Mouse (Mus musculus): ENCODE measurements around the gene Tnrc18.

Tnrc18 gene

GRCm38 (mm10) chr5:142692248-142692647 is 125.2 kb downstream of the Tnrc18 start, which contains the start of gene Slc29a4:
Gene Slc29a4 (plus strand): TSS chr5:142692512.
- no peak for DNase-seq (ENCODE audit: low spot score)

DNA sequence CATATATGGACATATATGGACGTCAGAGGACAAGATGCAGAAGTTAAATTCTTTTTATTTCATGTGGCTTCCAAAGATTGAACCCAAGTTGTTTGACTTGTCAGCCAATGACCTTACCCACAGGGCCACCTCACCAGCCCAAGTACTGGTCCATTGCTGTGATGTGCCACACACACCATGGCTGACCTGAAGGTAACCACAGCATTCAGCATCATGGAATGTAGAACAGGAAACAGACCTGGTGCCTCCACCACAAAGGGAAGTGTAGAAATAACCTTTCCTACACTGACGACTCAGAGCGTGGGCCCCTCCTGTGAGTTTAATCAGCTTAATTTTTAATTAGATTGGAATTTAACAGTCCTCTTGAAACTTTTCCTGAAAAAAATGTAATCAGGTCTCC is 127.1 kb downstream of the Tnrc18 start:
- no peak for DNase-seq (ENCODE audit: low spot score)

DNA sequence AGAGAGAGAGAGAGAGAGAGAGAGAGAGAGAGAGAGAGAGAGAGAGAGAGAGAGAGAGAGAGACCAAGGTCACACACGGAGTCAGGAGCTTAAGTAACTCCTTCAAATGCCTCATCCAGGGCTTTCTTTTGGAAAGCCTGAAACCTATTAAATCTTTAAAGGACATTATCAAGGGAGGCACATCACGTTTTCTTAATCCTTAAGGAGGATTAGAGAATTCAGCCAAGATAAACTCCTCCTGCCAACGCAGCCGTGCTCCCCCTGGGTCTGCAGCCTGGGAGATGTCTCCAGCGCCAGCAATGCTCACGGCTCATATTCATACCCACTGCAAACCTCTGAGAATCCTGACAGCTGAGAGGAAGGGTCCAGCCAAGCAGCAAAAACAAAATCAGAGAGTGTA is 128.6 kb downstream of the Tnrc18 start:
- DNase-seq (ENCODE audit: low spot score): no peak

GRCm38 (mm10) chr5:142682529-142682928 is 134.9 kb downstream of the Tnrc18 start:
- no peak for DNase-seq (ENCODE audit: low spot score)

GRCm38 (mm10) chr5:142681911-142682310 is 135.6 kb downstream of the Tnrc18 start:
- DNase-seq (ENCODE audit: low spot score): no peak

DNA sequence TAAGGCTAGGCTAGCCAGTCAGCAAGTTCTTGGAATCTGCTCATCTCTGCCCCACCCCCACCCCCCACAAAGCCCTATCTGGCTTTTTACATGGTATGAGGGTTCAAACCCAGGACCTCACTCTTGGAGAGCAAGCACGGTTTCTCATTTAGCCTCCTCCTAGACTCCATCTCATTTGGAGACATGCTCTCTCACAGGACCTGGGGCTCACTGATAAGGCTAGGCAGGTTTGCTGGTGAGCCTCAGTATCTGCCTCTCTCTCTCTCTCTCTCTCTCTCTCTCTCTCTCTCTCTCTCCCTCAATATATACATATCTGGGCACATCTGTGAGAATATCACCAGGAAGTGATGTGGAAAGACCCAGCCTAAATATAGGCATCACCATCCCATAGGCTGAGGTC is 138.4 kb downstream of the Tnrc18 start:
- no peak for DNase-seq (ENCODE audit: low spot score)

- no peak for DNase-seq (ENCODE audit: low spot score)
These were observed 139.3 kb downstream of the Tnrc18 start for GRCm38 (mm10) chr5:142678141-142678571.
